Mouse (Mus musculus): ENCODE measurements at regions not wholly inside any gene's neighbourhood (a gene's known extent, or its start where the extent isn't known, plus 50 kb on each side); places are given as distances from the start of the nearest gene placed in this dataset.

DNA sequence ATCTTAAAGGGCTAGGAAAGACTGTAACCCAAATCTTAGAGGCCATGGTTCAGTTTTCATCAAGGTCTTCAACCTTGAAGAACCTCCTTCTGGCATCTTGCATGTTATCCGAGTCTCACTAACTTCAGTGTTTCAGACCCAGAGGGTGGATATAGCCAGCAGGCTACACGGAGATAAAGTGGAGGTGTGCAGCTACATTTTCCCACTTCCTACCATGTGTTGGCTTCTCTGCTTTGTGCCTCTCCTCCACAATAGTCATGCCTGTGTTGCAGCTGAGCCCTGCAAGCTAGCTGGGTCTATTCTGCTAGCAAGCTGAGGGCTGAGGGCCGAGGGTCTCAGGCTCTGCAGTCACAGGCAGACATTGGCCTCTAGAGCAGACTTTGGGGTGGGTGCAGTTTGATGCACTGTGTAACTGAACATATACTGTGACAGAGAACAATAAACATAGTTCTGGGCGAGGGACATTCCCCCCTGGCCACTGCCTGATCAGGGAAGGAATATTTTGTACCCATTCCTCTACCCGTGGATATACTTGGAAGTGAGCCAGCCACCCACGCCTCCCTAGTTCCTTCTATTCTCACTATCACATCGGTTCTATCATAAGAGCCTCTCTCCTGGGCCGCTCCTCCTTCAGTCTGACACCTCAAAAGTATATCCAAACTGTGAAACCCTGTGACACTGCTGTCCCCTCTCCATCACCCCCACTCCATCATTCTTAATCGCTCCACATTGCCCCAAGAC, 152.6 kb upstream of the Mycn start:
- no peak overlapping the region for H3K4me3 ChIP-seq (replicated peaks)
- H3K9me3 ChIP-seq (replicated peaks): no peaks in the 10 kb centered on the region
- no peak for ATAC-seq (ENCODE audit: insufficient number of reproducible peaks, low FRiP score, low TSS enrichment, low read depth)
- no peaks in the 10 kb centered on the region for H3K36me3 ChIP-seq
- no peaks in the 10 kb centered on the region for H3K27me3 ChIP-seq
- H3K9ac ChIP-seq: no peak overlapping the region
- H3K27ac ChIP-seq (replicated peaks): no peak overlapping the region
- no peak overlapping the region for H3K4me2 ChIP-seq (replicated peaks)
- H3K4me1 ChIP-seq: no peaks in the 10 kb centered on the region
- WGBS: 76% methylated on average over 9 of the region's 9 CpGs

DNA sequence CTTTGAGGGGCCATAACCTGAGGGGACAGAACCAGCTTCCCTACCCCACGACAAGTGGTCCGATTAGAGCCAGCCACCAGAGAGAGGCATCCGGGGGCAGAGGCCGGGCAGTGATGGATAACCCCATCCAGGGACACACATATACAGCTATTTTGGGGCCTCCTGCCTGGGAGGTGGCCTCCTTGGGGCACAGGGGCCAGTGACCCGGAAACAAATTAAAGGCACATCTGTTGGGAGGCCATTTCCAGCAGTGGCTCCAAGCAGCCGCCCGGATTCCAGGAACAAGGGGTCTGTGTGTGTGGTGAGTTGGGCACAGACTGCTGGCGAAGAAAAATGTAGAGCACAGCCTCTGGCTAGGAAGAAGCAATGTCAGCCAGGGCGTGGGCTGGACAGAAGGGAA, 144.2 kb upstream of the Mycn start:
- no peaks in the 10 kb centered on the region for H3K27me3 ChIP-seq
- H3K4me1 ChIP-seq: peaks cover 2% of the 10 kb centered on the region; the same call in 1 of the 2 replicates
- H3K9ac ChIP-seq: no peak overlapping the region
- no peak for ATAC-seq (ENCODE audit: insufficient number of reproducible peaks, low FRiP score, low TSS enrichment, low read depth)
- H3K4me2 ChIP-seq (replicated peaks): no peak overlapping the region
- no peak overlapping the region for H3K27ac ChIP-seq (replicated peaks)
- no peaks in the 10 kb centered on the region for H3K9me3 ChIP-seq (replicated peaks)
- no peak overlapping the region for H3K4me3 ChIP-seq (replicated peaks)
- 48% methylated on average over 9 of the region's 9 CpGs for WGBS
- no peaks in the 10 kb centered on the region for H3K36me3 ChIP-seq

DNA sequence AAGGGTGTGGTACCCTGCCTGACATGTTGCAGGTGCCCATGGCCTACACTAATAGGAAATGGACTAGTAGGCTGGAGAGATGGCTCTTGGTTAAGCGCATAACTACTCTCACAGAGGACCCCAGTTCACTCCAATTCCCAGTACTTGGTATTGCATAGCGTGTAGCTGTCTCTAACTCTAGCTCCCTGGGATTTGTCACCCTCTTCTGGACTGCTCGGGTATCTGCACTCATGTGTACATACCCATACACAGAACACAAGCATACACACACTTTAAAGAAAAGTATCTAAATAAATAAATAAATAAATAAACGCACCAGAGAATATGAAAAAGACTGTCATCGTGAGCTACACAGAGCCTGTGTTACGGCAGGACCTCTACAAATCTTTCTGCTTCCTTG, 143.8 kb upstream of the Mycn start:
- H3K9ac ChIP-seq: no peak overlapping the region
- H3K27me3 ChIP-seq: no peaks in the 10 kb centered on the region
- H3K4me3 ChIP-seq (replicated peaks): no peak overlapping the region
- H3K27ac ChIP-seq (replicated peaks): no peak overlapping the region
- ATAC-seq (ENCODE audit: insufficient number of reproducible peaks, low FRiP score, low TSS enrichment, low read depth): no peak
- no peaks in the 10 kb centered on the region for H3K36me3 ChIP-seq
- H3K4me1 ChIP-seq: peaks cover 7% of the 10 kb centered on the region
- H3K9me3 ChIP-seq (replicated peaks): no peaks in the 10 kb centered on the region
- WGBS: 74% methylated on average over 6 of the region's 6 CpGs
- no peak overlapping the region for H3K4me2 ChIP-seq (replicated peaks)

DNA sequence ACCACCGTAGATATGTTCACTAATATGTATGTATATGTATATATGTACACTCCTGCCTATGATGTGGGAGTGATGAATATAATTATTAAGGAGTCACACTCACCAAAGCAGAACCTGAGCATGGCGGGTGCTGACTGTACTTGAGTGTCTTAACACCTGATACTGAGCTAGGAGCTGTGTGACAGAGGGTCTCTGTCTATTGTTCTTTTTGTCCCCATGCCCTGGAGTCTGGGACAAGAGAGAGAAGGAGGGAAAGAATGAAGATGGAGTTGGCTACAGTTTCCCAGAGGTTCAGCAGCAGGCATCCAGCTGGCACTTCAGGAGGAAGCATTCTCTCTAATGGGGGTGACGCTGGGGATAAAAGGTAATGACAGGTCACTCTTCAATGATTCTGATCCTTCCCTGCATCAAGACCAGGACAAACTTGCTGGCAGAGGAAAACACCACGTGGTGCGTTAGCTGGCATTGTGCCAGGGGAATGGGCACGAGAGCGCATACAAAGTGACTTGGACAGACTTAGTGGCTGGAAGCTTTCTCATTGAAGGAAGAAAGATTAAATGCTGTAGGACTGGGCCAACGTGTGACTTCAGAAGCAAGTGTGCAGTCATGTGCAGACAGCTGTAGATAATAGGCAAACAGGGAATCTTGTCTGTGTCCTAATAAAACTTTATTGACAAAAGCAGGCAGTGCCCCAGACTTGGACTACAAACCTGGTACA, 141.8 kb upstream of the Mycn start:
- ATAC-seq (ENCODE audit: insufficient number of reproducible peaks, low FRiP score, low TSS enrichment, low read depth): no peak
- WGBS: 57% methylated on average over 8 of the region's 8 CpGs
- Histone ChIP-seq H3K9me3 (replicated peaks) (no peaks in the 10 kb centered on the region), H3K27ac (replicated peaks) (no peak overlapping the region), H3K4me2 (replicated peaks) (no peak overlapping the region), H3K36me3 (no peaks in the 10 kb centered on the region), H3K4me3 (replicated peaks) (no peak overlapping the region), H3K9ac (no peak overlapping the region), H3K27me3 (no peaks in the 10 kb centered on the region), H3K4me1 (peaks cover 16% of the 10 kb centered on the region)

DNA sequence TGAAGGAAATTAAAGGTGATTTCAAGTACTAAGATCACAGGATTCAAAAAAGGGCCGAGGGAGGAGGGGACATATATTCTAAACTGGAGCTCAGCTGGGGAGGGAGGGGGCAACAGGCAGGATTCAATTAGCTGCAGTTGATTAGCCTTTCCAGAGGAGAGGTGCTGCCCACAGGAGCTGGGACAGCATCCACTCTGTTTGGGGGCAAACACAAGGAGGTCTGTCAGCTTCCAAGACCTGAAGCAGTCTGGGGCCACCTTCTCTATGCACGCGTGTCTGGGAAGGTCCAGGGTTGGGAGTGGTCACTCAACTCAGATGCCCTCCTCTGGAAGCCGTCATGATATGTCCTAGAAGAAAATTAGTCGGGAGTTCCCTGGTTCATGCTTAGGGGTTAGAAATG, 139.1 kb upstream of the Mycn start:
- Histone ChIP-seq H3K4me1 (peaks cover 36% of the 10 kb centered on the region), H3K36me3 (no peaks in the 10 kb centered on the region), H3K27ac (replicated peaks) (no peak overlapping the region), H3K27me3 (no peaks in the 10 kb centered on the region), H3K4me2 (replicated peaks) (no peak overlapping the region), H3K4me3 (replicated peaks) (no peak overlapping the region), H3K9ac (no peak overlapping the region), H3K9me3 (replicated peaks) (no peaks in the 10 kb centered on the region)
- ATAC-seq (ENCODE audit: insufficient number of reproducible peaks, low FRiP score, low TSS enrichment, low read depth): no peak
- 43% methylated on average over 5 of the region's 5 CpGs for WGBS

DNA sequence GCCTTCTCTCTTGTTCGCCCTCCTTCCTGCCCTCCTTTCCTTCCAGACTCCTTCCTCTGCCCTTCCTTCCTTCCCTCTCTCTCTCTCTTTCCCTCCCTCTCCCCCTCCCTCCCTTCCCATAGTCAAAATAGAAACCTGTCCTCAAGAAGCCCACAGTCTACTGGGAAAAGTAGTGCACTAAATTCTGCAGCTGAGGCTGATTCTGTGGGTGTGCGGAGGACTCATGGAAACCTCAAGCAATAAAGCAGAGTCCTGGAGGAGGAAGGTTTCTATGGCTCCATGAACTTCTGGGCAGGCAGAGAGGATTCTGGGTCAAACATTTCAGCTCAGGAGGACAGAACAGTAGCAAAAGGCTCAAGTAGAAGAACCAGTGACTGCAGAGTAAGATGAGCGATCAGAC, 138.1 kb upstream of the Mycn start:
- H3K4me2 ChIP-seq (replicated peaks): no peak overlapping the region
- no peaks in the 10 kb centered on the region for H3K27me3 ChIP-seq
- no peaks in the 10 kb centered on the region for H3K36me3 ChIP-seq
- no peak overlapping the region for H3K4me3 ChIP-seq (replicated peaks)
- no peak overlapping the region for H3K9ac ChIP-seq
- no peak overlapping the region for H3K27ac ChIP-seq (replicated peaks)
- no peak for ATAC-seq (ENCODE audit: insufficient number of reproducible peaks, low FRiP score, low TSS enrichment, low read depth)
- WGBS: 79% methylated on average over 3 of the region's 3 CpGs
- H3K4me1 ChIP-seq: peaks cover 36% of the 10 kb centered on the region
- no peaks in the 10 kb centered on the region for H3K9me3 ChIP-seq (replicated peaks)

DNA sequence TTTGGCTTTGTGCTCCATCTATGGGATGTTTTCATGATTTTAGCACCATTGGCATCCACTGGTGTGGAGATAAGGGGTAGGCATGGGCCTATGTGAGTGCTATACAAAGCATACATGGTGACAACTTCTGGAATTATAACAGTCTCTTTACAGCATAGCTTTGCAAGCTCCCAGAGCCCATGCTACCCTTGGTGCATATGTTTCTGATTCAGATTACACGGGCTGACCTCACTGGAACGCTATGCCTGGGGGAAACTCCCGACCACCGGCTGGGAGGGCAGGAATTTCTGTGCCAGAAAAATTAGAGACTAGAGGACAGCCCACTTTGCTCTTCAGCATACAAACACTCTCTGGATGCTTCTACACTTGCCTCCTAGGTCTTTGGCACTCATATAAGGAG, 136.0 kb upstream of the Mycn start:
- Histone ChIP-seq H3K4me3 (replicated peaks) (no peak overlapping the region), H3K36me3 (no peaks in the 10 kb centered on the region), H3K4me2 (replicated peaks) (no peak overlapping the region), H3K9ac (no peak overlapping the region), H3K27me3 (no peaks in the 10 kb centered on the region), H3K27ac (replicated peaks) (no peak overlapping the region), H3K4me1 (peaks cover 36% of the 10 kb centered on the region), H3K9me3 (replicated peaks) (no peaks in the 10 kb centered on the region)
- ATAC-seq (ENCODE audit: insufficient number of reproducible peaks, low FRiP score, low TSS enrichment, low read depth): peak; percentile 86
- 17% methylated on average over 4 of the region's 4 CpGs for WGBS

DNA sequence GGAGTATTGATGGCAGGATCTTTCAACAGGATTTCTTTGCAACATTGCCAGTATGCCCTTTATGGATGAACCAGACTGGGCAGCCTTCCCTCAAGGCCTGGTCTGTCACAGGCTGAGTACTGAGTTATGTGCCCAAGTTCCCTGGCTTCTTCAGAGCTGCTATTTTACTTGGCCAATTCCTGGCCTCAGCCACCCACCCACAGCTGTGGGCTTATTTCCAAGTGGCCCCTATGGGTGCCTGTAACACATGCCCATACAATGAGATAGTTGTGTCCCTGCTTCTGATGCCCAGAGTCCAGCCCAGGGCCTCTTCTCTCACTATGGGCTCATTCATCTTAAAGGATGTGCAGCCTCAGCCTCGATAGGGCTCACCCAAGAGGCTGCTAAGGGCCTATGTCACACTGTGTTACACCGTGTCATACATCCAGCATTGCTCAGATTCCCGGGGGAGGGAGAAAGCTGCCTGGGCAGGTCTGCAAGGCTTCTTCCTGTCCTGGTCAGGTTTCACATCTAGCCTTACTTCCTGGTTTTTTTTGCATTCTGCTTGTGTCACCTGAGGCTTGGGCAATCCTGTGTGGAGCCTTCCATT, 135.1 kb upstream of the Mycn start:
- ATAC-seq (ENCODE audit: insufficient number of reproducible peaks, low FRiP score, low TSS enrichment, low read depth): no peak
- no peak overlapping the region for H3K4me2 ChIP-seq (replicated peaks)
- WGBS: 27% methylated on average over 3 of the region's 3 CpGs
- H3K9ac ChIP-seq: no peak overlapping the region
- peaks cover 36% of the 10 kb centered on the region for H3K4me1 ChIP-seq
- no peaks in the 10 kb centered on the region for H3K9me3 ChIP-seq (replicated peaks)
- H3K36me3 ChIP-seq: no peaks in the 10 kb centered on the region
- H3K27ac ChIP-seq (replicated peaks): no peak overlapping the region
- H3K4me3 ChIP-seq (replicated peaks): no peak overlapping the region
- no peaks in the 10 kb centered on the region for H3K27me3 ChIP-seq

DNA sequence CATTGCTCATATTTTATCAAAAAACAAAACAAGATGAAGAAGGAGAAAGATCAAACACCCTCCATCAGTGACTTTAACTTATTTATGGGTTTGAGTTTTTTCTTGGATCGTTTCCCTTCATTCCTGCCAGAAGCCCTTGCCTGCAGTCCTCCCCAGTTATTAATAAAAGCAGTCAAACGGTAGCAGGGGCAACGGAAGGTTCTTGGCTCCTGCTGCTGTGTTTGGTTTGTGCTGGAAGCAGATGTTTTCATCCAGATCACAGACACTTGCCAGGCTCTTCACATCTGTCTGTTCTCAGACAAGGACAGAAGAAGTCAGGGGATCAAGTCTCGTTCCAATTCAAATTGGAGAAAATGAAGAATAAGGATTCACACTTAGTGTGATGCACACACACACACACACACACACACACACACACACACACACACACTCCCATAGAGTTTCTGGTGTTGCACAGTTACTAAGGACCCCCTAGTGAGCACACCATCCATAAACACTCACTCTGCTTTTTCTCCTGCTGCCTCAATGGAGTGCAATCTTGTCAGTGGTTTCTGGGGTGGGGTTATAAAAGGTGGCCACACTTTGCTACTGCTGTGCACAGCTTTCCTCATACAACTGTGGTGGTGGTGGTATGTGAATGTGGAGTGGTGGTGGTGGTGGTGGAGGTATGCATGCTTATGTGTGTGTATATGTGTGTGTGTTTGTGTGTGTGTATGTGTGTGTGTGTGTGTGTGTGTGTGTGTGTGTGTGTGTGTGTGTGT, 131.6 kb upstream of the Mycn start:
- H3K9ac ChIP-seq: no peak overlapping the region
- H3K27ac ChIP-seq (replicated peaks): no peak overlapping the region
- H3K4me1 ChIP-seq: peaks cover 18% of the 10 kb centered on the region
- H3K9me3 ChIP-seq (replicated peaks): no peaks in the 10 kb centered on the region
- 29% methylated on average over 4 of the region's 4 CpGs for WGBS
- no peak overlapping the region for H3K4me2 ChIP-seq (replicated peaks)
- H3K36me3 ChIP-seq: no peaks in the 10 kb centered on the region
- no peak overlapping the region for H3K4me3 ChIP-seq (replicated peaks)
- H3K27me3 ChIP-seq: no peaks in the 10 kb centered on the region
- no peak for ATAC-seq (ENCODE audit: insufficient number of reproducible peaks, low FRiP score, low TSS enrichment, low read depth)

DNA sequence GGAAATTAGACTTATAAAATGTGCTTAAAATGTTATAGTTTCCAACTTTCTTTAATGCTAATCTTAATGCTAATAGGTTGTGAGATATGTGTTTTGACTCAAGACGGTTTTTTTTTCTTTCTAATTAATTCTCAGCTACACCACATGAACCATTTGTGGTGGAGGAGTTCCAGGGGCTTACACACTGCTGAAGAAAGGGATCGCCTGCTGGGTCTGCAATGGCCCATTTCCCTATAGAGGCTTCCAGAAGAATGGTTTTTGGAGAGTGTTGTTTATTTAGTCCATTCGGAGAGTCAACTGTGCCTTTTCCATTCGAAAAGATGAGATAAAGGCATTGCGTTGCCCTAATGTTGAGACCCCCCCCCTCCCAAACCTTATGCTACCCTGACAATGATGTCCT, 125.6 kb upstream of the Mycn start:
- no peak overlapping the region for H3K9ac ChIP-seq
- peaks cover 5% of the 10 kb centered on the region; the same call in 1 of the 2 replicates for H3K4me1 ChIP-seq
- 77% methylated on average over 5 of the region's 5 CpGs for WGBS
- no peak overlapping the region for H3K4me2 ChIP-seq (replicated peaks)
- no peak overlapping the region for H3K27ac ChIP-seq (replicated peaks)
- H3K36me3 ChIP-seq: no peaks in the 10 kb centered on the region
- H3K4me3 ChIP-seq (replicated peaks): no peak overlapping the region
- no peaks in the 10 kb centered on the region for H3K9me3 ChIP-seq (replicated peaks)
- ATAC-seq (ENCODE audit: insufficient number of reproducible peaks, low FRiP score, low TSS enrichment, low read depth): no peak
- no peaks in the 10 kb centered on the region for H3K27me3 ChIP-seq

DNA sequence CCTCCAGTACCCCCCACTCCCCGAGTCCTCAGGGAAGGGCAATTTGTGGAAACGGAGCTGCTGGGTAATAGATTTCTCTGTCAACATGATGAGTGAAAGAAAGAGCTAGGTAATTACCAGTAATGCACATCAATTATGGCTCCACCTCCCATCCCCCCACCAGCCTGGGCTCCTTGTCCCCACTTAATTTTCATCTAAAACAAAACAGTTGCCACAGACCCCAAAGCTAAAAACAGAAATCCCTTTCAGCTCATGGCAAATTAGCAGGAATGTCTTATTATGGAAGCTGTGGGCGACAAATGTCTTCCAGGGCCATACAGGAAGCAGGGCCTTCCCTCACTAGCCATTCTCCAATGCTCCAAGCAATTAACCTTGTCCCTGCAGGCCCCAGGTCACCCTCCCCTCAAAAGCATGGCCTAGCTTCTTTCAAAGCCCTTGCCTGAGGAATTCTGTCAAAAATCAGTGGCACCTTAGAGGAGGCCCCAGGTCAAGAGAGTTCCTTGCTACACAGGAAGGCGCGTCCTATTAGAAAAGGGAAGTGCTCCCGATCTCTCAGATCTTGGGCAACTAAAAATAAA, 125.0 kb upstream of the Mycn start:
- WGBS: 36% methylated on average over 6 of the region's 6 CpGs
- H3K27me3 ChIP-seq: no peaks in the 10 kb centered on the region
- ATAC-seq (ENCODE audit: insufficient number of reproducible peaks, low FRiP score, low TSS enrichment, low read depth): no peak
- no peak overlapping the region for H3K4me3 ChIP-seq (replicated peaks)
- H3K27ac ChIP-seq (replicated peaks): no peak overlapping the region
- peaks cover 5% of the 10 kb centered on the region; the same call in 1 of the 2 replicates for H3K4me1 ChIP-seq
- no peaks in the 10 kb centered on the region for H3K36me3 ChIP-seq
- H3K9ac ChIP-seq: no peak overlapping the region
- H3K9me3 ChIP-seq (replicated peaks): no peaks in the 10 kb centered on the region
- H3K4me2 ChIP-seq (replicated peaks): no peak overlapping the region
